Mouse (Mus musculus) heart, adult 9 months (tissue): ENCODE measurements around the gene Aspdh.
A peak's percentile ranks its signal among the peaks of the same experiment; 100 is the strongest.

Source experiments
- DNase-seq, 2 experiments: peaks; one replicate each; pipeline ENCODE4 v3.0.0; 2022; ENCODE audit warnings: low spot score in 2 of 2

Aspdh gene

DNA sequence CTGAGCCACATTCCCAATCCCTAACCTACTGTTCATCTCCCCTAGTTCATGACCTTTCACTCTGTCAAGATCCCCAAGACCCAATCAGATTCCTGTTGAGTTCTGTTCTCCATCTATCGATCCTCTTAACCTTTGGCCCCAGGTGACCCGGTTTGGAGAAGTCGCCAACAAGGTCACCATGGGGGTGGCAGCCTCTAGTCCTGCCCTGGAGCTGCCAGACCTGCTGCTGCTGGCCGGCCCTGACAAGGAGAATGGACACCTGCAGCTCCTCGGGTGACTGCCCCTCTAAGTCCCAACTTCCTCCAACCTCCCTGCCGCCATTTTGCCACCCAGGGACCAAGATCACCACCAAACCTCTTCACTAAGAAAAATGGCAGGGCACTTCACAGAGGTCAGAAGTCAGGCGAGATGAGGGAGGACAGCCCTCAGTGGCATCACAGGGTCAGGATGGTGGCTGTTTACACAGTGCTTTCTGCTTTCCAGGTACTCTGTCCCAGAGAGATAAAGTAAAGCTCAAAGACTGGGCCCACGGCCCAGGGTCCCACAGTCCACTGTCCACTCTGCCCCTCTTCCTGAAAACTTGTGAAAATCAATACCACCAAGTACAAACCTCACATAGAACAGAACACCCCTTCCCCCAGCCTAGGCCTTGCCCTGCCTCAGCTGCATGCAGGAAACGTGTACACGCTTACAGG, 32.3 kb downstream of the Aspdh start:
- DNase-seq, result no peak

- DNase-seq, result no peak
Observed at GRCm38 (mm10) chr7:44498922-44499321, 33.7 kb downstream of the Aspdh start.

DNA sequence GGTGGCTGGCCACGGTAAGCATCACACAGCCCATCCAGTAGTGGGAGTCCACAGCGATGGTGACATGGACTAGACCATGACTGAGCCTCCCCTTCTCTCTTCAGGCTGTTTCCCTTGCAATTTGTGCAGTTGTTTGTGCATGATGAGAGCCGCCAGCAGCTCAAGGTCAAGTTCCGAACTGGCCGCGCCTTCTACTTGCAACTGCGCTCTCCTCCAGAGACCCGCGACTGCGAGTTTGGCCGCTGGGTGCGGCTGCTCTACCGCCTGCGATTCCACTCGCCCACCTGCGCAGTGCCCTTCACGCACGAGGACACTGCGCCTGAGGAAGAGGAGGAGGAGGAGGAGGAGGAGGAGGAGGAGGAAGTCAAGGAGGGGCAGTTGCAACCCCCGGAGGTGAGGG, 34.9 kb downstream of the Aspdh start:
- no peak for DNase-seq

DNA sequence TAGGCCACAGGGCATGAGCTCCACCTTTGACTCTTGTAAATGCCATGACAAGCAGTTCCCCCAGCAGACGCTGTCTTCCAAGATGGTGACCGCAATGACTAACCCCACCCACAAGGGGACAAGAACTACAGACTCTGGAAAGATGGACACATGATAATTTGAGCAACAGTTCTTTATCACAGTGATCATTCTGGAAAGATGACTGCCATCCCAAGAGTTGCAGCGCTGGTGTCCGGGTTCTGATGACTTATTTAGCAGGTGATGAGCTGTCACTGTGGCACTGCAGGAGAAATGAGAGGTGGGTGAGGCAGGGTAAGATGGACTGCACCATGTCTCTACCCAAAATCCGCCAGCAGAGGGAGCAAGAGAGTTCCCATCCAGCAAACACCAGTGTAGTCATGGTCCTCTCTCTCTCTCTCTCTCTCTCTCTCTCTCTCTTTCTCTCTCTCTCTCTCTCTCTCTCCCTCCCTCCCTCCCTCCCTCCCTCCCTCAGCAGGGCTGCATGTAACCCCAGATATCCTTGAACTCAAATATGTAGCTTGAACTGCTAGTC, 36.4 kb downstream of the Aspdh start:
- peak in 1 of 2 experiments; percentile 24 for DNase-seq

- DNase-seq, result no peak
Observed at GRCm38 (mm10) chr7:44507491-44507890, 42.3 kb downstream of the Aspdh start.
